ENCODE assay signal across 24 mouse cellular contexts in genomic region chr14:28741418-28741817, GRCm38 (mm10).
DNase-seq lines count a peak whose midpoint lies in the region; ATAC-seq and TF ChIP-seq lines count a peak whose summit lies in the region.
"Had no signal": no experiment of that assay in that cellular context is flagged by ENCODE, and none has a peak within 500 bp of the region (broad histone marks: within the 10 kb centered on the region; RNA-seq: fewer than 3 reads in every experiment).

No protein-coding gene starts in this region.

- no peaks in the 10 kb centered on the region for H3K9me3 ChIP-seq in lung, embryonic 14.5 days (ENCODE audit: low read depth, low read length)
- no peaks in the 10 kb centered on the region for H3K9me3 ChIP-seq in lung, embryonic 16.5 days (ENCODE audit: control insufficient read depth, low read length)
- H3K9me3 ChIP-seq: embryonic facial prominence, embryonic 10.5 days; embryonic facial prominence, embryonic 12.5 days; forebrain, embryonic 13.5 days; forebrain, embryonic 15.5 days had no signal

- no peaks in the 10 kb centered on the region for H3K27me3 ChIP-seq in lung, embryonic 14.5 days (ENCODE audit: insufficient read depth, low read length)
- no peaks in the 10 kb centered on the region for H3K27me3 ChIP-seq in lung, embryonic 16.5 days (ENCODE audit: control insufficient read depth, insufficient read depth, low read depth, low read length)
- H3K27me3 ChIP-seq: CH12.LX; embryonic facial prominence, embryonic 12.5 days; forebrain, embryonic 13.5 days; forebrain, embryonic 15.5 days; Patski had no signal

- H3K9ac ChIP-seq in lung, embryonic 14.5 days = no peak overlapping the region
- H3K9ac ChIP-seq in lung, embryonic 16.5 days (ENCODE audit: low read length) = no peak overlapping the region
- H3K9ac ChIP-seq: embryonic facial prominence, embryonic 12.5 days; forebrain, embryonic 13.5 days; forebrain, embryonic 15.5 days had no signal

- no peak overlapping the region for H3K4me3 ChIP-seq in lung, embryonic 14.5 days (ENCODE audit: low read depth, low read length)
- H3K4me3 ChIP-seq in lung, embryonic 16.5 days (ENCODE audit: low read length) = no peak overlapping the region
- no peak overlapping the region for H3K4me3 ChIP-seq in lung, adult 2 months (replicated peaks; ENCODE audit: extremely low read depth, low read depth, low read length)
- H3K4me3 ChIP-seq: embryonic facial prominence, embryonic 10.5 days; embryonic facial prominence, embryonic 12.5 days; forebrain, embryonic 13.5 days; forebrain, embryonic 15.5 days had no signal

- H3K27ac ChIP-seq in lung, embryonic 14.5 days (ENCODE audit: low read depth) = no peak overlapping the region
- H3K27ac ChIP-seq in lung, embryonic 16.5 days (ENCODE audit: low read length) = no peak overlapping the region
- H3K27ac ChIP-seq: embryonic facial prominence, embryonic 10.5 days; embryonic facial prominence, embryonic 12.5 days; forebrain, embryonic 13.5 days; forebrain, embryonic 15.5 days had no signal

- no peaks in the 10 kb centered on the region for H3K4me1 ChIP-seq in lung, embryonic 14.5 days (ENCODE audit: insufficient read depth)
- no peaks in the 10 kb centered on the region; the same call in 1 of the 2 replicates for H3K4me1 ChIP-seq in lung, embryonic 16.5 days (replicated peaks; ENCODE audit: control insufficient read depth, insufficient read depth, low read length)
- H3K4me1 ChIP-seq in lung, adult 2 months (ENCODE audit: control insufficient read depth, insufficient read depth, low read length) = no peaks in the 10 kb centered on the region; the same call in 1 of the 2 replicates
- H3K4me1 ChIP-seq: embryonic facial prominence, embryonic 10.5 days; embryonic facial prominence, embryonic 12.5 days; forebrain, embryonic 13.5 days; forebrain, embryonic 15.5 days had no signal

- 52% methylated on average over 2 of the region's 2 CpGs for WGBS in lung, embryonic 14.5 days
- 41% methylated on average over 2 of the region's 2 CpGs for WGBS in lung, embryonic 16.5 days
- 64% methylated on average over 2 of the region's 2 CpGs for WGBS in lung, adult 2 months

- no peak for TF ChIP-seq POLR2A in lung, adult 2 months (IDR thresholded peaks at IDR 0.05; ENCODE audit: borderline replicate concordance, extremely low read depth, low read depth, low read length)

- peak; percentile 61 for DNase-seq in lung, embryonic 14.5 days
- DNase-seq in lung, postnatal 14 days = no peak
- DNase-seq in lung, postnatal 10 days = no peak
- peak; percentile 27 for DNase-seq in lung, postnatal 36 days
- no peak for DNase-seq in lung, adult 2 months
- DNase-seq: adrenal gland, adult 8-10 months; adrenal gland, postnatal 14 days; adrenal gland, postnatal 36 days; B cell, adult 2 months; cerebellum, adult 11-12 months; cerebellum, adult 2 months; cerebellum, adult 9-10 months; cerebellum, postnatal 10 days; cerebellum, postnatal 25 days had no signal

- ATAC-seq in lung, embryonic 14.5 days (ENCODE audit: insufficient read depth) = no peak
- ATAC-seq in lung, embryonic 16.5 days (ENCODE audit: low read depth) = peak; percentile 65
- ATAC-seq: activated CD4-positive, CD25-positive, alpha-beta regulatory T cell, adult 4 months; CD4-positive, CD25-positive, alpha-beta regulatory T cell, adult 4 months; forebrain, embryonic 13.5 days; forebrain, embryonic 15.5 days; Patski had no signal

- no peak for TF ChIP-seq CTCF in lung, embryonic 14.5 days (IDR thresholded peaks at IDR 0.05; ENCODE audit: low read depth)
- TF ChIP-seq CTCF in lung, adult 2 months (IDR thresholded peaks at IDR 0.05; ENCODE audit: insufficient read depth, low read length) = no peak

- no peak overlapping the region for H3K4me2 ChIP-seq in lung, embryonic 14.5 days
- H3K4me2 ChIP-seq in lung, embryonic 16.5 days (ENCODE audit: low read depth, low read length) = no peak overlapping the region
- H3K4me2 ChIP-seq: embryonic facial prominence, embryonic 12.5 days; forebrain, embryonic 13.5 days; forebrain, embryonic 15.5 days had no signal

- no peaks in the 10 kb centered on the region for H3K36me3 ChIP-seq in lung, embryonic 14.5 days (ENCODE audit: insufficient read depth)
- H3K36me3 ChIP-seq in lung, embryonic 16.5 days (ENCODE audit: control insufficient read depth, insufficient read depth, low read length) = no peaks in the 10 kb centered on the region
- H3K36me3 ChIP-seq: embryonic facial prominence, embryonic 10.5 days; embryonic facial prominence, embryonic 12.5 days; forebrain, embryonic 15.5 days; G1E had no signal

Comparison
In these comparisons a context has a peak if more than half of its experiments do, and no peak if none do; other contexts are left out.
1. DNase-seq: peak in lung, embryonic 14.5 days (single experiment) and lung, postnatal 36 days (single experiment); none in lung, postnatal 14 days (single experiment), lung, postnatal 10 days (single experiment) and lung, adult 2 months (single experiment).